Mouse (Mus musculus): ENCODE measurements around the gene Fcgr1.
"Not testable (repeated sequence)": the region's sequence is repeated elsewhere in the genome, so short reads cannot be mapped to it uniquely, and the experiment has no call there.

GRCm38 (mm10) chr3:96328060-96328729 is 34.4 kb upstream of the Fcgr1 start:
- not testable (repeated sequence) for TF ChIP-seq EP300, CTCF (IDR thresholded peaks at IDR 0.05)

Data from lung, postnatal 0 days (tissue).